Mouse (Mus musculus): ENCODE data around the gene Ghitm.

DNA sequence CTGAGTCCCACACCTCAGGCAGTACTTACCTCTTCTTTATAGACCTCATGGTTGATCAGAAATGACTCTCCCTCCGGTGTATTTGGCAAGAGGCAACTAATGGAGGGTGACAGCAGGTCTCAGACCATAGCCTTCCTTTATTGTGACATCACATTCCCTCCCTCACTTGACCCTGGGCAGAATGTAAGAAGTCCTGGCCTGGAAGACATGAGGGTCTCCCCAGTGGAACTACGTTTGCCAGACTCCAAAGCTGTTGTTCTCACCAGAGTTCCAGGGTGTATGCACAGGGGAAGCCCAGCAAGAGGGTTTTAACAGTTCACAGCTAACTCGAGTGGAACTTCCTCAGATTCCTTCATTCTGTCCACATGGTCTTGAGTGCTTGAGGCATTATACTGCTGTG, 21.1 kb downstream of the Ghitm start, which contains the start of gene 2610528A11Rik:
- TF ChIP-seq CTCF (IDR thresholded peaks at IDR 0.05; ENCODE audit: extremely low read depth, insufficient read depth, low read length) = no peak
- no peak for TF ChIP-seq POLR2A (IDR thresholded peaks at IDR 0.05; ENCODE audit: extremely low read depth, insufficient read depth, low read length)

All from cortical plate, adult 2 months (tissue).